9 mouse cellular contexts compared by ENCODE assay signal in genomic region chr8:122546066-122546755, GRCm38 (mm10). TPM values are rescaled to one million over a fixed set of nuclear protein-coding genes. Genes with fewer than 3 reads are reported as not detected.
DNase-seq lines count a peak whose midpoint lies in the region; ATAC-seq lines count a peak whose summit lies in the region.
"Had no signal": no experiment of that assay in that cellular context is flagged by ENCODE, and none has a peak within 500 bp of the region (broad histone marks: within the 10 kb centered on the region; RNA-seq: fewer than 3 reads in every experiment).

No protein-coding gene starts in this region.

- H3K4me1 ChIP-seq in kidney, embryonic 15.5 days = peaks cover 55% of the 10 kb centered on the region

- H3K9me3 ChIP-seq in kidney, embryonic 15.5 days (replicated peaks) = no peaks in the 10 kb centered on the region
- H3K9me3 ChIP-seq: forebrain, embryonic 15.5 days had no signal

- H3K9ac ChIP-seq in kidney, embryonic 15.5 days = no peak overlapping the region
- H3K9ac ChIP-seq: forebrain, embryonic 15.5 days had no signal

- H3K36me3 ChIP-seq in kidney, embryonic 15.5 days = 0 out of 2 replicates have a peak, but pooled peaks cover 4% of the 10 kb centered on the region
- H3K36me3 ChIP-seq: forebrain, embryonic 15.5 days had no signal

- no peak for DNase-seq in kidney, postnatal 36 days
- DNase-seq in c-Kit-negative CD71-positive TER-119-positive erythroid progenitor cells, embryonic 14.5 days (ENCODE audit: low read depth, low spot score) = peak; percentile 68
- DNase-seq in lung, postnatal 36 days = peak; percentile 60
- no peak for DNase-seq in frontal cortex, adult 2 months (ENCODE audit: extremely low spot score in 1 of 2, low spot score in 1 of 2)
- DNase-seq: cerebellum, adult 18-20 months had no signal

- H3K27ac ChIP-seq in kidney, embryonic 15.5 days = peak overlapping the region; percentile 91
- H3K27ac ChIP-seq: forebrain, embryonic 15.5 days had no signal

- no peaks in the 10 kb centered on the region for H3K27me3 ChIP-seq in kidney, embryonic 15.5 days

- 73% methylated on average over 7 of the region's 7 CpGs for WGBS in kidney, embryonic 15.5 days

- ATAC-seq in kidney, embryonic 15.5 days (replicated peaks; ENCODE audit: low FRiP score) = peak; percentile 37
- ATAC-seq in erythroid progenitor cell, adult 5-6 weeks (replicated peaks; ENCODE audit: low FRiP score, poor library complexity, severe bottlenecking) = peak; percentile 75
- no peak for ATAC-seq in frontal cortex, adult (ENCODE audit: low TSS enrichment)
- ATAC-seq: forebrain, embryonic 15.5 days had no signal

- no peak overlapping the region for H3K4me3 ChIP-seq in kidney, embryonic 15.5 days (replicated peaks)
- H3K4me3 ChIP-seq: forebrain, embryonic 15.5 days had no signal

- H3K4me2 ChIP-seq in kidney, embryonic 15.5 days = peak overlapping the region; percentile 84
- H3K4me2 ChIP-seq: forebrain, embryonic 15.5 days had no signal

RNA-seq across cellular contexts. Expression of gene Piezo1, which starts 4.9 kb away (rescaled TPM):
- 13.2 and 17.8 TPM in 2 replicates for polyA plus RNA-seq in kidney, embryonic 15.5 days (2015; fragmentation: Nextera tagmentation; extraction: Ambion mirVana)
- total RNA-seq in erythroid progenitor cell, adult 5-6 weeks (2015; ENCODE audit: low replicate concordance) = 32.1 and 43.2 TPM in 2 replicates
- total RNA-seq in erythroid progenitor cell, adult 5-6 weeks (2017; ENCODE audit: low replicate concordance) = 31.8 and 52.9 TPM in 2 replicates
- 7.4 and 9.1 TPM in 2 replicates for polyA plus RNA-seq in frontal cortex, adult 2 months (2012; rRNA removed)

RNA-seq across cellular contexts. Expression of gene Cdt1, which starts 21.6 kb away (rescaled TPM):
- polyA plus RNA-seq in kidney, embryonic 15.5 days (2015; fragmentation: Nextera tagmentation; extraction: Ambion mirVana) = 40.8 and 50.4 TPM in 2 replicates
- 55.5 and 65.8 TPM in 2 replicates for total RNA-seq in erythroid progenitor cell, adult 5-6 weeks (2015; ENCODE audit: low replicate concordance)
- 33.0 and 77.8 TPM in 2 replicates for total RNA-seq in erythroid progenitor cell, adult 5-6 weeks (2017; ENCODE audit: low replicate concordance)
- polyA plus RNA-seq in frontal cortex, adult 2 months (2012; rRNA removed) = 2.4 and 2.5 TPM in 2 replicates

RNA-seq across cellular contexts. Expression of gene Aprt, which starts 30.5 kb away (rescaled TPM):
- polyA plus RNA-seq in kidney, embryonic 15.5 days (2015; fragmentation: Nextera tagmentation; extraction: Ambion mirVana) = 333 and 353 TPM in 2 replicates
- total RNA-seq in erythroid progenitor cell, adult 5-6 weeks (2015; ENCODE audit: low replicate concordance) = 39.4 and 53.7 TPM in 2 replicates
- 12.3 and 15.5 TPM in 2 replicates for total RNA-seq in erythroid progenitor cell, adult 5-6 weeks (2017; ENCODE audit: low replicate concordance)
- polyA plus RNA-seq in frontal cortex, adult 2 months (2012; rRNA removed) = 66.0 and 67.4 TPM in 2 replicates

Comparison
In these comparisons a context has a peak if more than half of its experiments do, and no peak if none do; other contexts are left out.
1. DNase-seq: peak in c-Kit-negative CD71-positive TER-119-positive erythroid progenitor cells, embryonic 14.5 days (single experiment) and lung, postnatal 36 days (single experiment); none in kidney, postnatal 36 days (0 of 2) and frontal cortex, adult 2 months (0 of 2).
2. RNA of gene Cdt1, which starts 21.6 kb away (polyA plus RNA-seq): 40.8 to 50.4 TPM in kidney, embryonic 15.5 days; 2.4 to 2.5 TPM in frontal cortex, adult 2 months; every median in the first group is over 10 times any median in the second.